Mouse (Mus musculus): ENCODE measurements around the gene Fhdc1. TPM values are rescaled to one million over a fixed set of nuclear protein-coding genes. Genes with fewer than 3 reads are reported as not detected.

The Fhdc1 gene
- total RNA-seq, 1 experiment: 1.2 TPM

DNA sequence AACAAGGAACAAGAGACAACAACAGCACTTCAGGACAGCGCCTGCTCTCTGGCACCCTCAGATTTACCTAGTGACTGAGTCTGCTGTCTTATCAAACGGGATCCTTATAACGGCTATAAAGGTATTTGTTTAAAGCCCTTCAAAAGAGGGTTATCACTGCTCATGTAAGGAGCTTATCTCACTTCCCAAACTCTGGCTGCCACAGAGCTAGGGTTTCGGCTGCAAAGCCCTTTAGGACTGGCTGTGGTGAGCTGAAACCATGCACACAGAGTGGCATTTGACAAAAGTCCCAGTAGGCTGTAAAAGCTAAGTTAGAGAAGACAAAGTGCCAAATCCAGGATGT is 12.1 kb downstream of the Fhdc1 start:
- H3K9ac ChIP-seq (ENCODE audit: insufficient read depth, low read depth, low read length, poor library complexity, severe bottlenecking): no peak overlapping the region
- DNase-seq (ENCODE audit: low read depth, low spot score): no peak
- no peaks in the 10 kb centered on the region for H3K9me3 ChIP-seq (ENCODE audit: control insufficient read depth, insufficient read depth, low read depth, low read length)
- no peaks in the 10 kb centered on the region for H3K36me3 ChIP-seq (ENCODE audit: control insufficient read depth, insufficient read depth, low read length, poor library complexity, severe bottlenecking)
- no peak overlapping the region for H3K4me3 ChIP-seq (ENCODE audit: insufficient read depth in 1 of 2, low read depth in 1 of 2, low read length in 2 of 2, poor library complexity in 1 of 2, severe bottlenecking in 1 of 2)
- H3K27ac ChIP-seq (ENCODE audit: insufficient read depth, low read depth, low read length, poor library complexity, severe bottlenecking): no peak overlapping the region
- in situ Hi-C loops (cut with MboI; ENCODE audit: low sequenced_read_pairs in 2 of 2, unreplicated experiment in 2 of 2): no loop called here
- no peaks in the 10 kb centered on the region for H3K4me1 ChIP-seq (ENCODE audit: control insufficient read depth in 2 of 2, insufficient read depth in 2 of 2, low read length in 2 of 2, poor library complexity in 1 of 2)
- TF ChIP-seq ZNF384 (IDR thresholded peaks at IDR 0.05; ENCODE audit: low read depth, low read length): no peak
- no peak for TF ChIP-seq CHD2 (IDR thresholded peaks at IDR 0.05; ENCODE audit: low read depth, low read length)
- no peak for TF ChIP-seq ZC3H11A (IDR thresholded peaks at IDR 0.05; ENCODE audit: borderline replicate concordance, low read depth, low read length)
- no peak for TF ChIP-seq HCFC1 (IDR thresholded peaks at IDR 0.05; ENCODE audit: borderline replicate concordance, insufficient read depth, low read length)
- TF ChIP-seq MAFK (IDR thresholded peaks at IDR 0.05; ENCODE audit: insufficient read depth, low read depth, low read length): no peak

DNA sequence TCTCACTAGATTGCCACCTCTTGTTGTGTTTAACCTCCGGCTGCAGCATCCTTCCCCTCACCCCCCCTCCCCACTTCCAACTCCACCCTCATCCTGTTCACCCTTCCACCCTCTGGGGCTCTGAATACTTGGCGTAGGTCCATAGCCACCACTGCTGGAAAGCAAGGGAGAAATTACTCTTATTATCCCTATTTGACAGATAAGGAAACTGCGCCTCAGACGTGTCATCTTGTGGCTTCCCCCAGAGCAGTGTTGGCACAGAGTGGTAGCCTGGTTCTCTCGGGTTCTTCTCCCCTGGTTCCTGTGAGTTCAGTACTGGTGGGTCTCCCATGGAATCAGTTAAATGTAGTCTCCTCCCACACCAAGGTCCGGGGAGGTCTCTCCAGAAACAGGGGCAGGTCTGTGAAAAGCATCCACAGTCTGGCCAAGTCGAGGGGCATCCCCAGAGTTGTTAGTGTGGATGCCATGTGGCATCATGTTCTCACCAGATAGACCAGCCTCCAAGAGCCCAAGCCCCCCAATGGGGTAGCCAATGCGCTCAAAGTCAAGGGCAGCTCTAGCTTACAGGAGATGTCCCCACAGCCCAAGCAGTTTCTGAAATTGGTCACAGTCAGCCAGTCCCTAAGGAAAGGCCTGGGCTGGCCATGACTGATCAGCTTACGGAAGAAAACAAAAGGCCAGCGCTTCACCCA is 12.7 kb downstream of the Fhdc1 start:
- no peak overlapping the region for H3K27ac ChIP-seq (ENCODE audit: insufficient read depth, low read depth, low read length, poor library complexity, severe bottlenecking)
- no peak overlapping the region for H3K9ac ChIP-seq (ENCODE audit: insufficient read depth, low read depth, low read length, poor library complexity, severe bottlenecking)
- DNase-seq (ENCODE audit: low read depth, low spot score): no peak
- no peaks in the 10 kb centered on the region for H3K36me3 ChIP-seq (ENCODE audit: control insufficient read depth, insufficient read depth, low read length, poor library complexity, severe bottlenecking)
- in situ Hi-C loops (cut with MboI; ENCODE audit: low sequenced_read_pairs in 2 of 2, unreplicated experiment in 2 of 2): no loop called here
- no peaks in the 10 kb centered on the region for H3K4me1 ChIP-seq (ENCODE audit: control insufficient read depth in 2 of 2, insufficient read depth in 2 of 2, low read length in 2 of 2, poor library complexity in 1 of 2)
- H3K4me3 ChIP-seq (ENCODE audit: insufficient read depth in 1 of 2, low read depth in 1 of 2, low read length in 2 of 2, poor library complexity in 1 of 2, severe bottlenecking in 1 of 2): no peak overlapping the region
- H3K9me3 ChIP-seq (ENCODE audit: control insufficient read depth, insufficient read depth, low read depth, low read length): no peaks in the 10 kb centered on the region
- TF ChIP-seq ZNF384 (IDR thresholded peaks at IDR 0.05; ENCODE audit: low read depth, low read length) (no peak), CHD2 (IDR thresholded peaks at IDR 0.05; ENCODE audit: low read depth, low read length) (no peak), MAFK (IDR thresholded peaks at IDR 0.05; ENCODE audit: insufficient read depth, low read depth, low read length) (no peak), ZC3H11A (IDR thresholded peaks at IDR 0.05; ENCODE audit: borderline replicate concordance, low read depth, low read length) (no peak), HCFC1 (IDR thresholded peaks at IDR 0.05; ENCODE audit: borderline replicate concordance, insufficient read depth, low read length) (no peak)

GRCm38 (mm10) chr3:84465822-84466500 is 14.3 kb downstream of the Fhdc1 start:
- H3K9ac ChIP-seq (ENCODE audit: insufficient read depth, low read depth, low read length, poor library complexity, severe bottlenecking): no peak overlapping the region
- H3K4me1 ChIP-seq (ENCODE audit: control insufficient read depth in 2 of 2, insufficient read depth in 2 of 2, low read length in 2 of 2, poor library complexity in 1 of 2): peaks cover 0 to 9% of the 10 kb centered on the region in 2 experiments; a peak in 1 of 4 replicates
- no peaks in the 10 kb centered on the region for H3K9me3 ChIP-seq (ENCODE audit: control insufficient read depth, insufficient read depth, low read depth, low read length)
- H3K4me3 ChIP-seq (ENCODE audit: insufficient read depth in 1 of 2, low read depth in 1 of 2, low read length in 2 of 2, poor library complexity in 1 of 2, severe bottlenecking in 1 of 2): no peak overlapping the region
- no peaks in the 10 kb centered on the region for H3K36me3 ChIP-seq (ENCODE audit: control insufficient read depth, insufficient read depth, low read length, poor library complexity, severe bottlenecking)
- no peak for DNase-seq (ENCODE audit: low read depth, low spot score)
- TF ChIP-seq MAFK (IDR thresholded peaks at IDR 0.05; ENCODE audit: insufficient read depth, low read depth, low read length) (no peak), CHD2 (IDR thresholded peaks at IDR 0.05; ENCODE audit: low read depth, low read length) (no peak), HCFC1 (IDR thresholded peaks at IDR 0.05; ENCODE audit: borderline replicate concordance, insufficient read depth, low read length) (no peak), ZNF384 (IDR thresholded peaks at IDR 0.05; ENCODE audit: low read depth, low read length) (no peak), ZC3H11A (IDR thresholded peaks at IDR 0.05; ENCODE audit: borderline replicate concordance, low read depth, low read length) (no peak)
- in situ Hi-C loops (cut with MboI; ENCODE audit: low sequenced_read_pairs in 2 of 2, unreplicated experiment in 2 of 2): no loop called here
- H3K27ac ChIP-seq (ENCODE audit: insufficient read depth, low read depth, low read length, poor library complexity, severe bottlenecking): no peak overlapping the region

DNA sequence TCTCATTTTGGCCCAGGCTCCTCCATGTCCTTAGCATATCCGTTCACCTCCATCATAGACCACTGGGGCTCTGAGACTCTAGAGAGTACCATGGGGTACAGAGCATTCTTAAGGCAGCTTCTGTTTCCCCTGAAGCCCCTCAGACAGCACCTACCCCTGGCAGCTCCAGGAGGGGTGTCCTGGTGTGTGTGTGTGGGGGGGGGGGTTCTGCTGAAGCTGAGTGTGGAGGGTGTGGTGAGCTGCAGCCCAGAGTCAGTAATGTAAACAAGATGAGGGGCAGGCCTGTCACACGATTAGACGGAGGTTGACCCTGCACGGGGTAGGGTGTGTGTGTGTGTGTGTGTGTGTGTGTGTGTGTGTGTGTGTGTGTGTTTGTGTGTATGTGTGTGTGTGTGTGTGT is 18.5 kb downstream of the Fhdc1 start:
- H3K4me3 ChIP-seq (ENCODE audit: insufficient read depth in 1 of 2, low read depth in 1 of 2, low read length in 2 of 2, poor library complexity in 1 of 2, severe bottlenecking in 1 of 2): no peak overlapping the region
- no peak for DNase-seq (ENCODE audit: low read depth, low spot score)
- H3K9ac ChIP-seq (ENCODE audit: insufficient read depth, low read depth, low read length, poor library complexity, severe bottlenecking): no peak overlapping the region
- in situ Hi-C loops (cut with MboI; ENCODE audit: low sequenced_read_pairs in 2 of 2, unreplicated experiment in 2 of 2): no loop called here
- H3K9me3 ChIP-seq (ENCODE audit: control insufficient read depth, insufficient read depth, low read depth, low read length): no peaks in the 10 kb centered on the region
- no peaks in the 10 kb centered on the region for H3K36me3 ChIP-seq (ENCODE audit: control insufficient read depth, insufficient read depth, low read length, poor library complexity, severe bottlenecking)
- H3K4me1 ChIP-seq (ENCODE audit: control insufficient read depth in 2 of 2, insufficient read depth in 2 of 2, low read length in 2 of 2, poor library complexity in 1 of 2): peaks cover 5 to 18% of the 10 kb centered on the region in 2 experiments; a peak in 1 of 4 replicates
- no peak for TF ChIP-seq CHD2 (IDR thresholded peaks at IDR 0.05; ENCODE audit: low read depth, low read length)
- TF ChIP-seq MAFK (IDR thresholded peaks at IDR 0.05; ENCODE audit: insufficient read depth, low read depth, low read length): no peak
- no peak for TF ChIP-seq ZNF384 (IDR thresholded peaks at IDR 0.05; ENCODE audit: low read depth, low read length)
- no peak for TF ChIP-seq HCFC1 (IDR thresholded peaks at IDR 0.05; ENCODE audit: borderline replicate concordance, insufficient read depth, low read length)
- no peak for TF ChIP-seq ZC3H11A (IDR thresholded peaks at IDR 0.05; ENCODE audit: borderline replicate concordance, low read depth, low read length)
- no peak overlapping the region for H3K27ac ChIP-seq (ENCODE audit: insufficient read depth, low read depth, low read length, poor library complexity, severe bottlenecking)
